Mouse (Mus musculus) kidney, postnatal 14 days (tissue): ENCODE data around the gene Arhgap11a.

ENCODE experiments used
- DNase-seq: peaks from one replicate; pipeline ENCODE4 v3.0.0; 2022; ENCODE audit warnings: mixed read lengths

Arhgap11a gene

GRCm38 (mm10) chr2:113817681-113818606 lies 30.5 kb downstream of the Arhgap11a start:
- DNase-seq = no peak

GRCm38 (mm10) chr2:113807640-113808039 lies 40.8 kb downstream of the Arhgap11a start:
- DNase-seq = peak; percentile 65

DNA sequence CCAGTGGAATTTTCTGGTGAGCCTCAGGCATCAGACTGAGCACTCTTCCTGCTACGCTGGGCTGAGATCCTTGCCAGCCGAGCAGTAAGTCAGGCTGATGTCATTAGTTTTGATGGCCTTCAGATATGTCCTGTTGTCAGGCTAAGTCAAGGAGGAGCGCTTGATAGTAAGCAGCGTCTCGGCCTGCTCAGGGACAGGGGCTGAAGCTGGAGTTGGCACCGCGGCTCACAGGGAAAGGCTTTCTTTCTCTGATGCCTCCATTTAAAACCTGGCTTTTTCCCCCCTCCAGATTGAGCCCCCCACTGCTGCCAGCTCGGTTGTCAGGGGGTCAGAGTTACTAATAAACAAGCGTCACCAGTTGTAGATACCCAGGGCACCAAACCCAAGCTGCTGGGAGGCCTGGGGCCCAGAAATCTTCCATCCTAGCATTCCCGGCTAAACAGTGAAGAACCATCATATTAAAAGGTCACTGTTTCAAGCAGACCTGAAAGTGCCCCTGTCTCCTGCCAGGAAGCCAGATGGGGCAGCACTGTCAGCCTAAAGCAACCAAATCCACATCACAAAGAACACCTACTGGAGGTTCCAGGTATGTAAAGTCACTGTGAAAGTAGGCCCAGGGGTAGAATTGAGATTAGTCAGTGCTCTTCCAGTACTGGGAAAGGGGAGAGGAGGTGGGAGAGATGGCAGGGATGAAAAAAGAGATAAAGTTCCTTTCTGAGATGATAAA lies 41.4 kb downstream of the Arhgap11a start:
- DNase-seq = no peak

DNA sequence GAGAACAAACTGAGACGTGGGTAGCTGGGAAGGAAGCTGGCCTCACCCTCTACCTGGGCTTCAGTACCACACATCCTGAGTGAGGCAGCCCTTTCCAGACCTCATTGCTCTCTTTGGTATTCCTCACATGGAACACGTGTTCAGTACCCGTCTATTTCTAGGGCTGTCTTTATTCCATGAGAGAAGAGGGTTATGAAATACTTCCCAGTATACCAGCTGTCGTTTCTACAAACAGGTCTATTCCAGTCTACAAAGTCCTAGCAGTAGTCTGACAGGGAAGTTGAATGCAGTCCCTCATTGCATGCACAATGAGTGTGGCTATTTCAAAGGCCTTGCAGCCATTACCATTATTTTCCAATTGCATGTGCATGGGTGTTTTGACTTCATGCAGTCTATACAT lies 42.7 kb downstream of the Arhgap11a start:
- no peak for DNase-seq

- no peak for DNase-seq
These were observed 44.7 kb downstream of the Arhgap11a start for GRCm38 (mm10) chr2:113803753-113804152.

GRCm38 (mm10) chr2:113800846-113801245 lies 47.6 kb downstream of the Arhgap11a start:
- DNase-seq = no peak

DNA sequence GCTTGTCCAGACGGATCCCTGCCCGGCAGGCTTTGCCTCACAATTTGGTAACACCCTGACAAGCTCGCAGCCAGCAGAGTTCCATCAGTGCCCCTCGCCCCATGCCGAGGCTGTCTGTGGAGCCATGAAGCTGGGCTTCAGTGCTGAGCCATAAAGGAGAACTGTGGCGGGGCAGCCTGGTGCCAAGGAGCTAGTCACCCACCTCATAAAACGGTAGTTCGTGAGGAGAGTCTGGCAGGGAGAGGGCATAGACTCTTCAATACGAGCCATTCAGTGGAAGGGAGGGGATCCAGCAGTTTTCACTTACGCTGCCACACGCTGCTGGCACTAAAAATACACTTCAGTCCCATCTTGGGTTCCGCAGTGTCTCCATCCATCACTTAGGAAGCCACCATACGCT lies 49.9 kb downstream of the Arhgap11a start:
- no peak for DNase-seq

- DNase-seq = no peak
These were observed 53.3 kb downstream of the Arhgap11a start for GRCm38 (mm10) chr2:113795186-113795585.

GRCm38 (mm10) chr2:113793521-113793920 lies 54.9 kb downstream of the Arhgap11a start:
- no peak for DNase-seq

DNA sequence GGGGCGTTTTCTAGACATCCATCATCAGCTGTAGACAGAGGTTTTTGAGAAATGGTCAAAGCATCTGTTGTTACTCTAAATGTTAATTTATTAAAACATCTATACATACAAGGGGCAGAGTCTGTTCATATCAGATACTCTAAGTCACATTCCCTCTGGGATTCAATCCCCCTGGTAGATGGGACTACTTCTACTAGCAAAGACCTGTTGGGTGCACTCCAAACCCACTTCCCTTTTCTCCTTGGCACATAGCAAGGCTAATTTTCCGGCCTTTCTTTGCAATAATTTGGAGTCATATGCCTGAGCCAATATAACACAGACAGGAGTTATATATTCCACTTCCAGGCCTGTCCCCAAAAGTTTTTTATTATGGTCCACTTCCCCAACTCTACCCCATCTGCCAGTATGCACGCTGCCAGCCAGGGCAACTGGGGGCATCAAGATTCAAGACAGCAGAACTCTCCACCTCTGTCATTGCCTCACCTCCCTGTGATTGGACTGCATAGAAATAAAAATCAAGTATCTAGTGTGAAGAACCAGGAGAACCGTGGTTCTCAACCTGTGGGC lies 59.6 kb downstream of the Arhgap11a start:
- no peak for DNase-seq

DNA sequence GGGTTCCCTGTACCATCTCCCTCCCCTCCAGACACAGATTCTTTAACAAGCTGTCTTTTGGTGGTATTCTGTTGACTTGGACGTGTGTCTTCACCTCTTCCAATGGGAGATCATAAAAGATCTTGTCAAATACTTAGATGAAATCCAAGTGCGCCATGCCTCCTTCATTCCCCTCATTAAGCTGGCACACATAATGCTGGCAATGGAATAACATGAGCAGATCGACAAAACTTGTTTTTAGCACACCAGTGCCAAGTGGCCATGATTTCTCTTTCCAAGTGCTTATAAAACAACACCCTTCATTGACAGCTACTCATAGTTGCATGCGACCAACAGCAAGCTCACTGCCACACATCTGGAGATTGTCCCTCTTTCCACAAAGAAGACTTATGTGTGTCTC lies 60.6 kb downstream of the Arhgap11a start:
- no peak for DNase-seq

GRCm38 (mm10) chr2:113784851-113785250 lies 63.6 kb downstream of the Arhgap11a start:
- no peak for DNase-seq

- no peak for DNase-seq
These were observed 66.9 kb downstream of the Arhgap11a start for GRCm38 (mm10) chr2:113781521-113781920.
